Mouse (Mus musculus): ENCODE results near the gene Ttc29.

DNA sequence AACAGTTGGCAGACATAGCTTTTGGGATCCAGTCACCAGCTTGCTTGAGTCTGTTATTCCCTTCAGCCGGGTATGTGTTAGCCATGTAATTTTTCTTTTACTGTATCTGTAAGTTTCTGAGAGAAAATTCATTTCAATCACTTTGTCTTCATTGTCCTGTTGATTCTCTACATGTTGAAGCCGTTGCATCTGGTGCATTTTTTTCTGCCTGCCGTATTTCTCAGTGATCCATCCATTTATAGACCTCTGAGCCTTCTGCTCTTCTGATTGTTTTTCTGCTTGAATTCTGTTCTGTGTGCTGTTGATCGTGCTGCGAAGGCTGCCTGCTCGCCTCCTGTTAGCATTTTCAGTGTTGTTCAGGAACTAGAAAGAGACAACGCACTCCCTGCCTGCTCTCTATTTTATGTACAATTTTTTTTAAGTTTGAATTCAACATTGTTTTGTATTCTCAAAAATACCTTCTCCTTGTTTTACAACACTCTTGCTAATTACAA, 20.7 kb downstream of the Ttc29 start:
- TF ChIP-seq CTCF (conservative IDR thresholded peaks at IDR 0.05; ENCODE audit: low read length) (no peak), POU5F1 (IDR thresholded peaks at IDR 0.05; ENCODE audit: borderline replicate concordance, low read length) (no peak)

Measured in E14TG2a.4 (cell line).